Mouse (Mus musculus): ENCODE measurements around the gene Itgad. TPM values are rescaled to one million over a fixed set of nuclear protein-coding genes. Genes with fewer than 3 reads are reported as not detected.

Itgad gene
- polyA plus RNA-seq, 1 experiment from 2014 or later = not detected

DNA sequence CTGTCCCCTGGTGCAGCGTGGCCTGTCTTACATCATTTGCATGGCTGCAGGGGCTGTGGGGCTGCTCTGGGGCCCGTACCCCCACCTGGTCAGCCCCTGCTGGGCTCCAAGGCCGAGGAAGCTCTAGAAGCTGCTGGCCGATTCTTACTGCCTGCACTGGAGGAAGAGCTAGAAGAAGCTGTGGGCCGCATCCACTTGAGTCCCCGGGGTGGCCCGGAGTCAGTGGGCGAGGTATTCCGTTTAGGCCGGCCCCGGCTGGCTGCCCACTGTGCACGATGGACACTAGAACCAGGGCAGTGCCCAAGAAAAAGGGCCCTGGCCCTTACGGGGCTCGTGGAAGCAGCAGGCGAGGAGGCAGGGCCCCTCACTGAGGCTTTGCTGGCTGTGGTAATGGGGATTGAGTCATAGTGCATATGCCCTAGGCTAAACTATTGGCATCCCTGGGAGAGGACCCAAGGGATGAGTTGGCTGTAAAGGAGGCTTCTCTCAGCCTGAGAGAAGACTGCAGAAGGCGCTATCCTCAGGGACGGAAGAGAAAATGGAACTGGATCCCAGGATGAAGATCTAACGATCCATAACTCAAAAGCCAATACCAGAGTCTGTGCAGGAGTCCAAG lies 90.3 kb downstream of the Itgad start:
- DNase-seq (no peak), ATAC-seq (ENCODE audit: low read depth) (no peak)
- Histone ChIP-seq H3K9ac (no peak overlapping the region), H3K36me3 (peaks cover 58% of the 10 kb centered on the region), H3K27ac (no peak overlapping the region), H3K27me3 (peaks cover 10% of the 10 kb centered on the region; the same call in 1 of the 2 replicates), H3K4me3 (replicated peaks) (no peak overlapping the region), H3K4me1 (replicated peaks) (peaks cover 51% of the 10 kb centered on the region), H3K4me2 (no peak overlapping the region), H3K9me3 (replicated peaks) (no peaks in the 10 kb centered on the region)
- WGBS (ENCODE audit: insufficient replicate concordance) = 85% methylated on average over 18 of the region's 18 CpGs

- Histone ChIP-seq H3K36me3 (peaks cover 48% of the 10 kb centered on the region), H3K27me3 (peaks cover 10% of the 10 kb centered on the region; the same call in 1 of the 2 replicates), H3K9me3 (replicated peaks) (no peaks in the 10 kb centered on the region), H3K9ac (no peak overlapping the region), H3K4me3 (replicated peaks) (no peak overlapping the region), H3K4me1 (replicated peaks) (peaks cover 45% of the 10 kb centered on the region), H3K27ac (no peak overlapping the region), H3K4me2 (no peak overlapping the region)
- ATAC-seq (ENCODE audit: low read depth) (no peak), DNase-seq (no peak)
- WGBS (ENCODE audit: insufficient replicate concordance) = 81% methylated on average over 4 of the region's 4 CpGs
Observed at GRCm38 (mm10) chr7:128245547-128245946, 91.4 kb downstream of the Itgad start.

DNA sequence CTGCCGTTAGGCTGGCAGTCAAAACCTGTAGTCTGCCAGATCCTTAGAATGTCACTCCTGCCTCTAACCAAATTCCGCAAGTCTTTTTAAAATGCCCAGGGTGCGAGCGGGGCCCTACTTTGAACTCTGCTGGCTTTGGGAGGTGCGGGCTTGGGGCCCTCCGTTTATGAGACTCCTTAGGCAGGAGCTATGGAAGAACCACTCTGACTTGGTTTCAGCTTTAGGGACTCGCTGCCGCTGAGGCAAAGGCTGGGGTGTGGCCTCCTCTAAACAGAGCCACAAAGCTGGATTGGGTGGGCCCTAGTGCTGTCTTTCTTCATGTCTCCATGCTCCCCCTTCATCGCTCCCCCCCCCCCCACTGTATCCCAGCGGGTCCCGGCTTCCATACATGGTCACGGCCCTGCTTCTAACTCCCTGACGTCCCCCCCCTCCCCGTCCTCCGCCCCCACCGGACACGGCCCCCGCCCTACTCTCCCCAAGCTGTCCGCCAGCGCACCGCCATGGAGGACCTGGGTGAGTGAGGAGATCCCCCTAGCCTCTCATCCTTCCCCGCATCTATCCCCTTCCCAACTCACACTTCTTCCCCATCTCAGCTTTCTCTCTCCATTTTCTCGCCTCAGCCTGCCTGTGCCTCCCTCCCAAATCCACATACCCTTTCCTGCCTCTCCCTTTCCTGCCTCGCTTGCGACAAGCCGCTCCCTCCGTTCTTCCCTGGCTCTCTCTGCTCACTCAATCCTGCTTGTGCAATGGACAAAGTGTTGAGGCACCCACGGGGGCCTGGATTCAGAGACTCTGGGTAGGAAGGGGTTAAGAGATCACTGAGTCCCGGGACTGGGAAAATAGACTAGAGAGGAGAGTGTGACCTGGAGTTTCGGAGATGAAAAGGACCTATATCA lies 92.6 kb downstream of the Itgad start, which contains the start of gene Tgfb1i1:
TSS of gene Tgfb1i1 (plus strand) at position 317 of the 896 bp plus-strand sequence.
- 11% methylated on average over 30 of the region's 30 CpGs for WGBS (ENCODE audit: insufficient replicate concordance)
- no peak for DNase-seq

GRCm38 (mm10) chr7:128247443-128247842 lies 93.3 kb downstream of the Itgad start:
- DNase-seq = peak; percentile 74
- WGBS (ENCODE audit: insufficient replicate concordance) = 1% methylated on average over 13 of the region's 13 CpGs
- peaks cover 29% of the 10 kb centered on the region for H3K36me3 ChIP-seq
- peak overlapping the region; percentile 58 for H3K27ac ChIP-seq
- peak overlapping the region; percentile 86 for H3K4me2 ChIP-seq
- ATAC-seq (ENCODE audit: low read depth) = peak; percentile 88
- peaks cover 22% of the 10 kb centered on the region for H3K27me3 ChIP-seq
- peaks cover 42% of the 10 kb centered on the region for H3K4me1 ChIP-seq (replicated peaks)
- H3K9me3 ChIP-seq (replicated peaks) = no peaks in the 10 kb centered on the region
- H3K4me3 ChIP-seq (replicated peaks) = peak overlapping the region; percentile 61
- H3K9ac ChIP-seq = peak overlapping the region; percentile 73

More for the DNA sequence above, 92.6 kb downstream of the Itgad start, which contains the start of gene Tgfb1i1:
- no peaks in the 10 kb centered on the region for H3K9me3 ChIP-seq (replicated peaks)
- peaks cover 15% of the 10 kb centered on the region; the same call in 1 of the 2 replicates for H3K27me3 ChIP-seq
- H3K4me1 ChIP-seq (replicated peaks) = peaks cover 37% of the 10 kb centered on the region
- peak within 1 kb of the TSS; percentile 58 for H3K27ac ChIP-seq
- H3K4me2 ChIP-seq = peak within 1 kb of the TSS; percentile 86
- H3K36me3 ChIP-seq = peaks cover 36% of the 10 kb centered on the region
- peak; percentile 49 for ATAC-seq (ENCODE audit: low read depth)
- peak within 1 kb of the TSS; percentile 73 for H3K9ac ChIP-seq
- H3K4me3 ChIP-seq (replicated peaks) = peak within 1 kb of the TSS; percentile 61

DNA sequence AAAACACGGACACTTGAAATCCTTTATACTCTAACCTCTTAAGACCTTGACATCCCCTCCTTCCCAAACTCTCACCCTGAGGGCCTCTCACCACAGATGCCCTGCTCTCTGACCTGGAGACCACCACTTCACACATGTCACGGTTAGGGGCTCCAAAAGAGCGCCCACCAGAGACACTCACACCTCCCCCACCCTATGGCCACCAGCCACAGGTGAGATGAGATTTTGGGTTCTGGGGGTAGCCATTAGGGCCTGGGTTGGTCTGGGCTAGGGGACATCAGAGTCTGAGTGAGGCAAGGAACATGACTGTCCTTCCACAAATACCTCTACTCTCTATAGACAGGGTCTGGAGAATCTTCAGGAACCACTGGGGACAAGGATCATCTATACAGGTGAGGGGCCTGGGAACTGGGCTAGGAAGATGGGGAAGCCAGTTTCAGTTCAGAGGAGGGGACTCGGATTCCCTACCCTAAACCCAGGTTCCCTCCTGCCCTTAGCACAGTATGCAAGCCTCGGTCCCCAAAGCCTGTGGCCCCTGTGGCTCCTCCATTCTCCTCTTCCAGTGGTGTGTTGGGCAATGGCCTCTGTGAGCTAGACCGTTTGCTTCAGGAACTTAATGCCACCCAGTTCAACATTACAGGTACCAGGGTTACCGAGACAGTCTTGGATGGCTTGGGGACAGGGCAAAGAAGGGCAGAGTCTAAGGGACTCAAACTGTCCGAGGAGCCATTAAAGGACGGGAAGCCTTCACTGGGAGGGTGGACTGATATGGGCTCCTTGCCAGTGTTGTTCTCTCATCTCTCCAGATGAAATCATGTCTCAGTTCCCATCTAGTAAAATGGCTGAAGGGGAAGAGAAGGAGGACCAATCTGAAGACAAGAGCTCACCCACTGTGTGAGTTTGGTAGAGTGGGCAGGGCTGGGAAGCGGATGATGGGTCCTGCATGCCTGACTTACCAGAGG lies 94.2 kb downstream of the Itgad start:
- Histone ChIP-seq H3K27me3 (peaks cover 31% of the 10 kb centered on the region), H3K9me3 (replicated peaks) (no peaks in the 10 kb centered on the region), H3K9ac (no peak overlapping the region), H3K4me3 (replicated peaks) (peak overlapping the region; percentile 61; the same call in 1 of the 2 replicates), H3K27ac (no peak overlapping the region), H3K4me1 (replicated peaks) (peaks cover 46% of the 10 kb centered on the region), H3K4me2 (peak overlapping the region; percentile 86; the same call in 1 of the 2 replicates), H3K36me3 (peaks cover 20% of the 10 kb centered on the region)
- ATAC-seq (ENCODE audit: low read depth) (no peak), DNase-seq (no peak)
- WGBS (ENCODE audit: insufficient replicate concordance) = 77% methylated on average over 10 of the region's 10 CpGs

- Histone ChIP-seq H3K27me3 (peaks cover 40% of the 10 kb centered on the region), H3K9ac (no peak overlapping the region), H3K27ac (no peak overlapping the region), H3K36me3 (peaks cover 8% of the 10 kb centered on the region; the same call in 1 of the 2 replicates), H3K4me3 (replicated peaks) (no peak overlapping the region), H3K4me2 (no peak overlapping the region), H3K4me1 (replicated peaks) (peaks cover 46% of the 10 kb centered on the region), H3K9me3 (replicated peaks) (no peaks in the 10 kb centered on the region)
- no peak for ATAC-seq (ENCODE audit: low read depth)
- no peak for DNase-seq
- WGBS (ENCODE audit: insufficient replicate concordance) = 65% methylated on average over 5 of the region's 5 CpGs
Observed at GRCm38 (mm10) chr7:128249998-128250397, 95.8 kb downstream of the Itgad start.

- peaks cover 52% of the 10 kb centered on the region for H3K27me3 ChIP-seq
- H3K4me3 ChIP-seq (replicated peaks) = no peak overlapping the region
- WGBS (ENCODE audit: insufficient replicate concordance) = 66% methylated on average over 12 of the region's 12 CpGs
- H3K4me2 ChIP-seq = no peak overlapping the region
- ATAC-seq (ENCODE audit: low read depth) (no peak), DNase-seq (no peak)
- H3K4me1 ChIP-seq (replicated peaks) = peaks cover 34% of the 10 kb centered on the region
- no peaks in the 10 kb centered on the region for H3K9me3 ChIP-seq (replicated peaks)
- H3K36me3 ChIP-seq = no peaks in the 10 kb centered on the region
- H3K9ac ChIP-seq = no peak overlapping the region
- H3K27ac ChIP-seq = no peak overlapping the region
Observed at GRCm38 (mm10) chr7:128251946-128252345, 97.8 kb downstream of the Itgad start.

DNA sequence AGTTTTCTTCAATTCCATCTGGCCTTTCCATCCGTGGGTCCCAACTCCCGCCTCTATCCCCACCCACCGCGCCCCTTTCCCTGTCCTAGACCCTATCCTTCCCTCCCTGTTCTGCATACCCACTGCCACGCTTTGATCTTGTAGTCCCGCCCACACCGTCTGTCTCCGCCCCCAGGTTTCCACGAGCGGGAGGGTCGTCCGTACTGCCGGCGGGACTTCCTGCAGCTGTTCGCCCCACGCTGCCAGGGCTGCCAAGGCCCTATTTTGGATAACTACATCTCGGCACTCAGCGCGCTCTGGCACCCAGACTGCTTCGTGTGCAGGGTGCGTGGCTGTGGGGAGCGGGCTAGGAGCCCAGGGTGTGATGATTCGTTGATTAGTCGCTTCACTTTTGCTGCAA lies 98.4 kb downstream of the Itgad start:
- no peaks in the 10 kb centered on the region for H3K9me3 ChIP-seq (replicated peaks)
- H3K4me3 ChIP-seq (replicated peaks) = no peak overlapping the region
- H3K27ac ChIP-seq = no peak overlapping the region
- H3K4me1 ChIP-seq (replicated peaks) = peaks cover 30% of the 10 kb centered on the region
- peak overlapping the region; percentile 47 for H3K4me2 ChIP-seq
- H3K27me3 ChIP-seq = peaks cover 58% of the 10 kb centered on the region
- ATAC-seq (ENCODE audit: low read depth) (no peak), DNase-seq (no peak)
- no peak overlapping the region for H3K9ac ChIP-seq
- WGBS (ENCODE audit: insufficient replicate concordance) = 30% methylated on average over 24 of the region's 24 CpGs
- H3K36me3 ChIP-seq = no peaks in the 10 kb centered on the region

DNA sequence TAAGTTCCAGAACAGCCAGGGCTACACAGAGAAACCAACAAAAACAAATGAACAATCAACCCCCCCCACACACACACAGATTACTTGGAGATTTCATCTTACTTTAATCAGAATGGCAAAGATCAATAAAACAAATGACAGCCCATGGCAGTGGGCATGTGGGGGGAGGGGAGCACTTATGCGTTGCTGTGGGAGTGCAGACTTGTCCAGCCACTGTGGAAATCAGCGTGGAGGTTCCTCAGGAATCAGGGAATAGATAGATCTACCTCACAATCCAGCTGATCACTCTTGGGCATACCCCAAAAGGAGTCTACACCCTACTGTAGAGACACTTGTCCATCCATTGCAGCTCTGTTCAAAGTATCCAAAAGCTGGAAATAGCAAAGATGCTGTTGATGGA lies 100.8 kb downstream of the Itgad start:
- Histone ChIP-seq H3K27ac (no peak overlapping the region), H3K9me3 (replicated peaks) (no peaks in the 10 kb centered on the region), H3K27me3 (peaks cover 66% of the 10 kb centered on the region), H3K4me2 (no peak overlapping the region), H3K36me3 (no peaks in the 10 kb centered on the region), H3K4me1 (replicated peaks) (peaks cover 27% of the 10 kb centered on the region), H3K9ac (no peak overlapping the region), H3K4me3 (replicated peaks) (no peak overlapping the region)
- DNase-seq (no peak), ATAC-seq (ENCODE audit: low read depth) (no peak)
- WGBS (ENCODE audit: insufficient replicate concordance) = 50% methylated on average over 2 of the region's 2 CpGs

DNA sequence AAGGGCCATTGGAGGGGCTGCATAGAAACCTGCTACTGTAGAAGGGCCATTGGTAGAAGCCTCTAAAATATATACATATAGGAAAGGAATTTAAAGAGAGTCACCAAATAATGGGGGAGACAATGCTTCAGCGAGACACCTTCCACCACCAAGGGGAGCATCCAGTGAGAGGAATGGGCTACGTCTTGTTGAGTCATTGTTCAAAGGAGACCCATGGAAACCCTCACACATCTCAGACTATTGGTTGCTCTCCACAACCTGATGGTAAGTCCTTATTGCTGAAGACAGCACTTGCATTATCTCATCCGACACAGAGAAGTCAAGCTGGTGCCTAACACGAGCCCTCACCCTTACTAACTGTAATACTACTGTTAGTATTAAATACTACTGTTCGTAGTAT lies 101.6 kb downstream of the Itgad start:
- H3K27ac ChIP-seq = no peak overlapping the region
- H3K9ac ChIP-seq = no peak overlapping the region
- no peak overlapping the region for H3K4me3 ChIP-seq (replicated peaks)
- 70% methylated on average over 5 of the region's 5 CpGs for WGBS (ENCODE audit: insufficient replicate concordance)
- DNase-seq (no peak), ATAC-seq (ENCODE audit: low read depth) (no peak)
- peaks cover 27% of the 10 kb centered on the region for H3K4me1 ChIP-seq (replicated peaks)
- no peaks in the 10 kb centered on the region for H3K9me3 ChIP-seq (replicated peaks)
- H3K36me3 ChIP-seq = no peaks in the 10 kb centered on the region
- H3K27me3 ChIP-seq = peaks cover 74% of the 10 kb centered on the region
- no peak overlapping the region for H3K4me2 ChIP-seq
